Mouse (Mus musculus): Measurements from ENCODE around the gene Sesn1. TPM values are rescaled to one million over a fixed set of nuclear protein-coding genes. Genes with fewer than 3 reads are reported as not detected.
"Not testable (repeated sequence)": the region's sequence is repeated elsewhere in the genome, so short reads cannot be mapped to it uniquely, and the experiment has no call there.

Gene Sesn1
- total and polyA plus RNA-seq, 3 experiments = 11.7 TPM; not detected in 1

DNA sequence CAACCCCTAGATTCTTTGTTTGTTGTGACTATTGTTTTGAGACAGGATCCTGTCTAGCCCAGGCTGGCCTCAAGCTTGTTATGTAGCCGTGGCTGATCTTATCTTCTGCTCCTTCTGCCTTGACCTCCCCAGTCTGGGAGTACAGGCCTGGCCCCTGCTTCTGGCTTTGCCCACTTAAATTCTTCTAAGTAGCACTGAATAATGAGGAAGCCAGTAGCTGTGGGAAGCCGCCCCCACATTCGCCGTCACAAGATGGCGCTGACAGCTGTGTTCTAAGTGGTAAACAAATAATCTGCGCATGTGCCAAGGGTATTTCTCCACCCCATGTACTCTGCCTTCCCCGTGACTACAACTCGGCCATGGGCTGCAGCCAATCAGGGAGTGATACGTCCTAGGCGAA lies 142.6 kb downstream of the Sesn1 start:
- peak overlapping the region; percentile 45 to 67 for H3K4me3 ChIP-seq (ENCODE audit: control insufficient read depth in 1 of 2, insufficient read depth in 1 of 2, low read depth in 2 of 2, low read length in 2 of 2)
- peak overlapping the region; percentile 85 for H3K27ac ChIP-seq (ENCODE audit: control insufficient read depth, low read depth, low read length)
- TF ChIP-seq HCFC1 (IDR thresholded peaks at IDR 0.05; ENCODE audit: low read depth, low read length) = peak; percentile 48; the same call in 1 of the 2 replicates
- peak; percentile 68; the same call in 1 of the 2 replicates for TF ChIP-seq MXI1 (IDR thresholded peaks at IDR 0.05; ENCODE audit: low read depth, low read length)
- peak in 1 of 2 experiments; percentile 44; a peak in 1 of 4 replicates for TF ChIP-seq POLR2A (IDR thresholded peaks at IDR 0.05; ENCODE audit: control insufficient read depth in 1 of 2, insufficient read depth in 1 of 2, low read depth in 1 of 2, low read length in 2 of 2, poor library complexity in 1 of 2)
- TF ChIP-seq SIN3A (IDR thresholded peaks at IDR 0.05; ENCODE audit: low read length) = peak; percentile 76; the same call in 1 of the 2 replicates
- not testable (repeated sequence) for H3K79me2 ChIP-seq (ENCODE audit: control insufficient read depth, insufficient read depth, low read length, poor library complexity); H3K27me3 ChIP-seq (ENCODE audit: control insufficient read depth in 1 of 2, insufficient read depth in 2 of 2, low read length in 2 of 2); H3K36me3 ChIP-seq (ENCODE audit: control insufficient read depth in 1 of 2, insufficient read depth in 2 of 2, low read length in 2 of 2); H3K9me3 ChIP-seq (replicated peaks; ENCODE audit: insufficient read depth, low read length)
- H3K9ac ChIP-seq (ENCODE audit: control insufficient read depth, low read depth, low read length, poor library complexity, severe bottlenecking) = peak overlapping the region; percentile 77
- peaks cover 6 to 11% of the 10 kb centered on the region in 2 experiments for H3K4me1 ChIP-seq (ENCODE audit: control insufficient read depth in 1 of 2, insufficient read depth in 2 of 2, low read length in 2 of 2)
- DNase-seq (ENCODE audit: low read depth, low spot score) = peak; percentile 88

DNA sequence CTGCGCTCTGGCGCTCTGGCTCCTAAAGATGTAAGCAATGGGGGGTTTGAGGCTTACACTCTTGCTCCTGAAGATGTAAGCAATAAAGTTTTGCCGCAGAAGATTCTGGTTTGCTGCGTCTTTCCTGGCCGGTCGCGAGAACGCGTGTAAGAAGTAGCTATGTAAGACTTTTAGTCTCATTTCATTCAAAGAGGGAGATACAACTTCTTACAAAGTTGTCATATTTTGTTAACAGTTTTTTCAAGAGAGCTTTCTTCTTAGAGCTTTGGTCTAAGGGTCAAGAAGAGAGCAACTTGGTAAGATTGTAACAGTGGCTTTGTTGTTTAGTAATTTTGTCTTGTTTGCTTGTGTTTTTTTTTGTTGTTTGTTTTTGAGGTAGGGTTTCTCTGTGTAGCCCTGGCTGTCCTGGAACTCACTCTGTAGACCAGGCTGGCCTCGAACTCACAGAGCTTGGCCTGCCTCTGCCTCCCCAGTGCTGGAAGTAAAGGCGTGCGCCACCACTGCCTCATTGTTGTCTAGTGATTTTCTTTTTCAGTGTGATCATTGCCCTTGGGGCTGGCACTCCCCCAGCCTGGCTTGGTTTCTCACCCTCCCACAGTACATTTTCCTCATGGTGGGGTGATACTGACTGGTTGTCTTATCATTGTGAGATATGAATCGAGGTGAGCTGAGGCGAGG lies 143.3 kb downstream of the Sesn1 start:
- Histone ChIP-seq H3K9ac (ENCODE audit: control insufficient read depth, low read depth, low read length, poor library complexity, severe bottlenecking) (peak overlapping the region; percentile 70), H3K27me3 (ENCODE audit: control insufficient read depth in 1 of 2, insufficient read depth in 2 of 2, low read length in 2 of 2) (no peaks in the 10 kb centered on the region), H3K36me3 (ENCODE audit: control insufficient read depth in 1 of 2, insufficient read depth in 2 of 2, low read length in 2 of 2) (peaks cover 0 to 5% of the 10 kb centered on the region in 2 experiments; a peak in 2 of 4 replicates), H3K4me3 (ENCODE audit: control insufficient read depth in 1 of 2, insufficient read depth in 1 of 2, low read depth in 2 of 2, low read length in 2 of 2) (peak overlapping the region; percentile 62 to 82), H3K4me1 (ENCODE audit: control insufficient read depth in 1 of 2, insufficient read depth in 2 of 2, low read length in 2 of 2) (peaks cover 6 to 11% of the 10 kb centered on the region in 2 experiments), H3K27ac (ENCODE audit: control insufficient read depth, low read depth, low read length) (peak overlapping the region; percentile 82), H3K79me2 (ENCODE audit: control insufficient read depth, insufficient read depth, low read length, poor library complexity) (no peaks in the 10 kb centered on the region), H3K9me3 (replicated peaks; ENCODE audit: insufficient read depth, low read length) (no peaks in the 10 kb centered on the region)
- TF ChIP-seq MYB (IDR thresholded peaks at IDR 0.05; ENCODE audit: low read depth, low read length) = no peak
- peak; percentile 82 for TF ChIP-seq SIN3A (IDR thresholded peaks at IDR 0.05; ENCODE audit: low read length)
- no peak for TF ChIP-seq ZMIZ1 (IDR thresholded peaks at IDR 0.05; ENCODE audit: low read depth, low read length)
- 0 out of 2 replicates have a peak, but pooled peaks have one; percentile 15 for TF ChIP-seq MAZ (IDR thresholded peaks at IDR 0.05; ENCODE audit: low read depth, low read length)
- TF ChIP-seq NELFE (IDR thresholded peaks at IDR 0.05; ENCODE audit: low read depth, low read length) = no peak
- no peak for TF ChIP-seq TCF12 (IDR thresholded peaks at IDR 0.05; ENCODE audit: low read depth, low read length)
- TF ChIP-seq TBP (IDR thresholded peaks at IDR 0.05; ENCODE audit: low read depth, low read length) = peak; percentile 85
- no peak for TF ChIP-seq MEF2A (IDR thresholded peaks at IDR 0.05; ENCODE audit: extremely low read depth, insufficient replicate concordance, low read depth, low read length, poor library complexity, severe bottlenecking)
- peak; percentile 51 for TF ChIP-seq MXI1 (IDR thresholded peaks at IDR 0.05; ENCODE audit: low read depth, low read length)
- no peak for TF ChIP-seq CTCF (IDR thresholded peaks at IDR 0.05 in 2 of 3, conservative IDR thresholded peaks at IDR 0.05 in 1 of 3; ENCODE audit: control insufficient read depth in 1 of 3, insufficient read depth in 1 of 3, low read depth in 2 of 3, low read length in 3 of 3, poor library complexity in 1 of 3, severe bottlenecking in 1 of 3)
- TF ChIP-seq POLR2AphosphoS5 (IDR thresholded peaks at IDR 0.05; ENCODE audit: borderline replicate concordance, low read depth, low read length) = no peak
- TF ChIP-seq USF2 (IDR thresholded peaks at IDR 0.05; ENCODE audit: borderline replicate concordance in 1 of 2, insufficient read depth in 1 of 2, low read depth in 1 of 2, low read length in 2 of 2) = no peak
- no peak for TF ChIP-seq CHD2 (IDR thresholded peaks at IDR 0.05; ENCODE audit: low read length)
- DNase-seq (ENCODE audit: low read depth, low spot score) = peak; percentile 68

All from MEL (cell line).